Mouse (Mus musculus) intestine, postnatal 0 days (tissue): Measurements from ENCODE around the gene Tifa. TPM values are rescaled to one million over a fixed set of nuclear protein-coding genes. Genes with fewer than 3 reads are reported as not detected.

Source experiments
- ATAC-seq: fragments of 200-750 bp; cut with Nextera tagmentation; 2 replicates; pipeline ENCODE4 v1.8.0; 2017; ENCODE audit warnings: mild to moderate bottlenecking, moderate TSS enrichment, moderate library complexity
- H3K27ac ChIP-seq: fragments of 300-500 bp; sonication (generic); 2 replicates; pipeline ENCODE4 v1.5.1; 2014; ENCODE audit warnings: mild to moderate bottlenecking, low read depth, low read length, moderate library complexity
- H3K27me3 ChIP-seq: fragments of 300-500 bp; sonication (generic); replicated peaks from 2 replicates; pipeline ENCODE4 v1.6.1; 2014; ENCODE audit warnings: low read length, mixed read lengths; ENCODE audit not compliant: control insufficient read depth, insufficient read depth
- H3K36me3 ChIP-seq: fragments of 300-500 bp; sonication (generic); 2 replicates; pipeline ENCODE4 v1.6.1; 2014; ENCODE audit warnings: mild to moderate bottlenecking, moderate library complexity; ENCODE audit not compliant: control insufficient read depth, insufficient read depth
- H3K4me1 ChIP-seq: fragments of 300-500 bp; sonication (generic); replicated peaks from 2 replicates; pipeline ENCODE4 v1.6.1; 2014; ENCODE audit warnings: antibody characterized with exemption, low read length, mixed read lengths; ENCODE audit not compliant: control insufficient read depth, insufficient read depth
- H3K4me2 ChIP-seq: fragments of 300-500 bp; sonication (generic); replicated peaks from 2 replicates; pipeline ENCODE4 v1.6.1; 2014; ENCODE audit warnings: low read depth, mild to moderate bottlenecking, moderate library complexity
- H3K4me3 ChIP-seq: fragments of 300-500 bp; sonication (generic); 2 replicates; pipeline ENCODE4 v1.5.1; 2014; ENCODE audit warnings: low read depth, low read length
- H3K9ac ChIP-seq: fragments of 300-500 bp; sonication (generic); 2 replicates; pipeline ENCODE4 v1.6.1; 2014; ENCODE audit warnings: mild to moderate bottlenecking, low read depth, low read length
- H3K9me3 ChIP-seq: fragments of 300-500 bp; sonication (generic); 2 replicates; pipeline ENCODE4 v1.6.1; 2016; ENCODE audit warnings: mixed run types; ENCODE audit not compliant: control insufficient read depth
- CTCF ChIP-seq: sonication (generic); IDR thresholded peaks from 2 replicates; pipeline ENCODE4 v1.5.1; 2016; ENCODE audit warnings: low read depth, mild to moderate bottlenecking, control low read depth, antibody characterized with exemption, moderate library complexity
- WGBS: fragments of 180-500 bp; shearing (Covaris S2); extraction: QIAGEN DNeasy Blood & Tissue Kit; methylation state at CpG from one replicate; pipeline ENCODE4 v1.1.7; 2014; 5-methylcytosine and 5-hydroxymethylcytosine counted together
- polyA plus RNA-seq: library from polyadenylated mRNA; unstranded; fragments of >200 nt; fragmentation: Nextera tagmentation; extraction: Ambion mirVana; gene quantifications from 2 replicates; pipeline ENCODE4 v1.2.1, GENCODE M21; 2015

Tifa gene
- polyA plus RNA-seq, 1 experiment from 2014 or later, result 63.0 TPM

DNA sequence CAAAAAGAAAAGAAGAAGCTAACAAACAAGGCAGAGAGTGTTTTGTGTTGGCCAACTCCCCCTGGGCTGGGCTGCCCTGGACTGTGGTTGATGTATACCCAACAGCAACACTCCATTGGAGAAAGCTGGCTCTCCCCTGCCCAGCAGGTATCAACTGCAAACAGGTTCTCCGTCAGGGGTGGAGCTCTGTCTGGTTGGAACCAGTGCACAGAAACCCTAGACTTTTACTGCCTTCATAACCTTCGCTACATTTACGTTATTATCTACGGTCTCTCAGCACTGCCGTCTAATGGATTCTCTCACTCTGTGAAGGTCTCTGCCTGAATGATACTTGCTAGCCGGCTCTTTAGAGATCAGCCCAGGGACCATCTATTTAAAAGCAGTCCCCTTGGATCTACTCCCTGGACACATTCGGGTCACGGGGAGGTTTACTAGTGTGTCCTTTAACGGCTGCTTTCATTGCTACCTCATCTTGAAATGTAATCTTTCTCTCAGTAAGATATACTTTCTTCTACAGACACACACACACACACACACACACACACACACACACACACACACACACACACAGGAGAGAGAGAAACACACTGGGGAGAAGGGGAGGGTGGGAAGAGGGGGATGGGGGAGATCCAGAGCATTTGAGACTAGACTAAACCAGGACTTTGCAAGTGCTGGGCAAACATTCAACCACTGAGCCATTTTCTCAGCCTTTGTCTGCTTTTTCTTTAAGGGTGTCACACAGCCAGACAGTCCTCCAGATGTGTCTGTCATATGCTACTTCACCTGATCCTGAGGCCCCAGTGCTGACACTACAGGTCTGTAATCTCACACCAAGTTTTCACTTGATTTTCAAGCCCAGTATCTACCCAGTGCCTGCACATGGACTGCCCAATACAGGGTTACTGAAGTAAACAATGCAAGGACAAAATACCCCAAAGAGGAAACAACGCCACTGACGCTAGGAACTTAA, 29.4 kb downstream of the Tifa start:
- Histone ChIP-seq H3K36me3 (peaks cover 20% of the 10 kb centered on the region), H3K4me2 (0 out of 2 replicates have a peak overlapping the region, but pooled peaks have one; percentile 0), H3K9me3 (no peaks in the 10 kb centered on the region), H3K9ac (no peak overlapping the region), H3K4me1 (no peaks in the 10 kb centered on the region), H3K27ac (peak overlapping the region; percentile 70), H3K27me3 (no peaks in the 10 kb centered on the region), H3K4me3 (no peak overlapping the region)
- peak; percentile 82 for ATAC-seq
- 36% methylated on average over 11 of the region's 11 CpGs for WGBS
- TF ChIP-seq CTCF, result no peak

DNA sequence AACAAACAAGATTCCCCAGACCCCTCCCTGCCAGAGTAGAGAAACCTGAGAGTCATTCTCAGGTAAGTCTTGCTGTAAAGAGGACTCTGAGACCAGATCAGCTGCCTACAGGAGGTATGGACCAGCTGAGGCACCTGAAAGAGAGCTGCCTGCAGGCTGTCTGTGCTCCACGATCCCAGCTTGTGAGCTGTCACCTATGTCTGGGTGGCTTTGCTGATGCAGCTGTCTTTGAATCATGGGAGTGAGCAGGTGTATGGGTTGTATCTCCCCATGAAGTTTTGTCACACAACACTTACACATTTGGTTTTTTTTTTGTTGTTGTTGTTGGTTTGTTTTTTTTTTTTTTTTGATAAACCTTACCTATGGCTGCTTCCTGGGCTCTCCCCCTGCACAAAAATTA, 30.8 kb downstream of the Tifa start:
- H3K36me3 ChIP-seq, result peaks cover 20% of the 10 kb centered on the region
- TF ChIP-seq CTCF, result no peak
- no peaks in the 10 kb centered on the region for H3K4me1 ChIP-seq
- H3K4me3 ChIP-seq, result no peak overlapping the region
- no peak for ATAC-seq
- no peaks in the 10 kb centered on the region for H3K9me3 ChIP-seq
- no peak overlapping the region for H3K4me2 ChIP-seq
- no peak overlapping the region for H3K27ac ChIP-seq
- WGBS, result 55% methylated on average over 1 of the region's 1 CpGs
- H3K27me3 ChIP-seq, result no peaks in the 10 kb centered on the region
- no peak overlapping the region for H3K9ac ChIP-seq

DNA sequence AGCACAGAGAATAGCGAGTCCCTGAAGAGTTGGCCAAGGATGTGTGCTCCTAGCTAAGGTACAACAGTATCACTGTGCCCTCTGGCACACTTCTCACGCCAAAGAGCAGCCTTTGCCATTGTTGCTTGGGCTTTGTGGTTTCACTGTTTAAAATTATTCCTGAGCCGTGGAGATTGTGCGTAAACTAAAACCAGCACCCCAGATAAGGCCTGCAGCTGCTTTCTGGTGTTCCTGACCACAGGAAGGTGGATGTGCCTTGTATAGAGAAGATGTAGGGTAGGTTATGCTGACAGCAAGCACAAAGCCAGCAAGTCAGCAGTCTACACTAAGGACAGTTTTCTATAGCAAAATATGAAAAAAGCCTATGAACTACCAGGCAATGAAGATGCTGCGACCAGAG, 31.6 kb downstream of the Tifa start:
- ATAC-seq, result no peak
- Histone ChIP-seq H3K4me3 (no peak overlapping the region), H3K4me1 (no peaks in the 10 kb centered on the region), H3K36me3 (peaks cover 20% of the 10 kb centered on the region), H3K27me3 (no peaks in the 10 kb centered on the region), H3K9me3 (no peaks in the 10 kb centered on the region), H3K9ac (no peak overlapping the region), H3K27ac (no peak overlapping the region), H3K4me2 (no peak overlapping the region)
- no peak for TF ChIP-seq CTCF
- 78% methylated on average over 5 of the region's 5 CpGs for WGBS

DNA sequence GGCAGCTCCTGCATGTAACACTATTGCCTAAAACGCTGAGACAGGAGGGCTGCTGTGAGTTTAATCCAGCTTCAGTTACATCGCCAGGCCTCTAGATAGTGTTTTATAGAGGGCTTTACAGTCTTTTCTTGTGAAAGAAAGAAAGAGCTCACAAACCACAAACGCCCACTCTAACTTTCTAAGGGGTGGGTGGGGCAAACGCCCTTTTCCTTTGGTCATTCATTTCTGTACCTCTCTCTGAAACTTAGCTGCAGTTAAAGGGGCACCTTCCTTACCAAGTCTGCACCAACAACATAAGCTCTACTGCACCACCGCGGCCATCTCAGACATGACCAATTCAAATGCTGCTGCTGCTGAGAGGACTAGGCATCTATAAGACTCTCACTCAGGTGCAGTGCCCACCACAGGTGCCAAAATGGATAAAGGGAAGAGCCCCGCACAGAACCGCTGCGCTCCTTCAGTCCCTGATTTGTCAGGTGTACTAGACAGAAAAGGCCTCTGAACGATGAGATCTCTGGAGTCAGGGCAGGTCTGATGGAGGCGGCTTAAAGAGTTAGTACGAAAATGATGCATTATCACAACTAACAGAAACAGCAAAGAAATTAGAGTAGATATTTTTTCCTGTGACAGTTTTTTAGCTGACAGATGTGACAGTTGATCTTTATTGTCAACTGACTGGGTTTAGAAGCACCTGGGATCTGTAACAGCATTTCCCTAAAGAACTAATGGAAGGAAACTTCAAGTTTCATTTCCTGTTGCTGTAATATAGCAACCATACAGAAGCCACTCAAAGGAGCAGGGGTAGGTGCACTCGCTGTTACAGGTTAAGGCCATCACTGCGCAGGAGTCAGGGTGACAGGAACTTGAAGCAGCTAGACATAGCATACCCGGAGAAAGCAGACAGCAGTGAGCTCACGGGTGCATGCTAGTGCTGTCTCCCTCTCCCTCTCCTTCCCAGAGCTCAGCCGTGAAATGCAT, 34.6 kb downstream of the Tifa start:
- TF ChIP-seq CTCF, result no peak
- H3K27me3 ChIP-seq, result no peaks in the 10 kb centered on the region
- no peaks in the 10 kb centered on the region for H3K9me3 ChIP-seq
- peaks cover 5% of the 10 kb centered on the region; the same call in 1 of the 2 replicates for H3K4me1 ChIP-seq
- no peak overlapping the region for H3K4me2 ChIP-seq
- H3K27ac ChIP-seq, result peak overlapping the region; percentile 51; the same call in 1 of the 2 replicates
- H3K36me3 ChIP-seq, result peaks cover 17% of the 10 kb centered on the region
- no peak overlapping the region for H3K9ac ChIP-seq
- 80% methylated on average over 17 of the region's 17 CpGs for WGBS
- ATAC-seq, result no peak
- no peak overlapping the region for H3K4me3 ChIP-seq

DNA sequence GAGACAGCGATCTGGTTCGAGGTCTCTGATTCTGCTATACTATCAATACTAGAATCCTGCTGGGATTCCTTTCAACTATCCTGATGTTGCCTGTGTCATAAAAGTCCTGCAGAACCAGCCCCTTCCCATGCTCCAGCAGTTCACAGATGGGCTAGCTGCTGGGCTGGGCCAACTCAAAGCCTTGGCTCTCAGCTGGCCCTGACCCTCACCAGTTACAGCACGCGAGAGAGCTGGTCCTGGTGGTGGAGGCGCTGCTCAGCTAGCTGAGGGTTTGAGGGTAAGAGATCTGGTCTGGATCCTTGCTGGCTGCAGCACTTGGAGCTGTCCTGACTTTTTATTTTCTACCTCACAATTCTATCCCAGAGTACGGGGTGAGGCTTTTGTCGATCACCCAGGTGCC, 36.9 kb downstream of the Tifa start:
- TF ChIP-seq CTCF, result no peak
- Histone ChIP-seq H3K9ac (no peak overlapping the region), H3K27me3 (no peaks in the 10 kb centered on the region), H3K4me3 (no peak overlapping the region), H3K27ac (peak overlapping the region; percentile 17; the same call in 1 of the 2 replicates), H3K36me3 (peaks cover 8% of the 10 kb centered on the region), H3K4me2 (peak overlapping the region; percentile 3; the same call in 1 of the 2 replicates), H3K4me1 (peaks cover 5% of the 10 kb centered on the region; the same call in 1 of the 2 replicates), H3K9me3 (no peaks in the 10 kb centered on the region)
- ATAC-seq, result no peak
- WGBS, result 79% methylated on average over 7 of the region's 7 CpGs
